Mouse (Mus musculus) kidney, postnatal 0 days (tissue): ENCODE data around the gene Cmas. TPM values are rescaled to one million over a fixed set of nuclear protein-coding genes. Genes with fewer than 3 reads are reported as not detected.
A peak's percentile ranks its signal among the peaks of the same experiment; 100 is the strongest.

Experiments
- ATAC-seq: fragments of 200-750 bp; cut with Nextera tagmentation; replicated peaks from 2 replicates; pipeline ENCODE4 v1.8.0; 2017; ENCODE audit warnings: low read depth, moderate number of reproducible peaks, moderate TSS enrichment, moderate library complexity; ENCODE audit not compliant: low FRiP score
- DNase-seq: peaks from one replicate; pipeline ENCODE4 v3.0.0-alpha.2; 2016; ENCODE audit warnings: low spot score
- H3K27ac ChIP-seq: fragments of 300-500 bp; sonication (generic); 2 replicates; pipeline ENCODE4 v1.5.1; 2014; ENCODE audit warnings: mild to moderate bottlenecking
- H3K27me3 ChIP-seq: fragments of 300-500 bp; sonication (generic); 2 replicates; pipeline ENCODE4 v1.6.1; 2014; ENCODE audit warnings: low read length, mixed read lengths; ENCODE audit not compliant: insufficient read depth
- H3K36me3 ChIP-seq: fragments of 300-500 bp; sonication (generic); 2 replicates; pipeline ENCODE4 v1.6.1; 2014; ENCODE audit warnings: low read length, mixed read lengths; ENCODE audit not compliant: insufficient read depth
- H3K4me1 ChIP-seq: fragments of 300-500 bp; sonication (generic); replicated peaks from 2 replicates; pipeline ENCODE4 v1.6.1; 2014; ENCODE audit warnings: antibody characterized with exemption, low read length, mixed read lengths; ENCODE audit not compliant: insufficient read depth
- H3K4me2 ChIP-seq: fragments of 300-500 bp; sonication (generic); 2 replicates; pipeline ENCODE4 v1.6.1; 2014; ENCODE audit warnings: mild to moderate bottlenecking, low read length, moderate library complexity, mixed read lengths
- H3K4me3 ChIP-seq: fragments of 300-500 bp; sonication (generic); replicated peaks from 2 replicates; pipeline ENCODE4 v1.5.1; 2014; ENCODE audit warnings: low read depth, low read length
- H3K9ac ChIP-seq: fragments of 300-500 bp; sonication (generic); 2 replicates; pipeline ENCODE4 v1.6.1; 2014; ENCODE audit warnings: low read depth, low read length
- H3K9me3 ChIP-seq: fragments of 300-500 bp; sonication (generic); replicated peaks from 2 replicates; pipeline ENCODE4 v1.6.1; 2016; ENCODE audit warnings: low read length, inconsistent platforms, mixed read lengths
- CTCF ChIP-seq: IDR thresholded peaks from 2 replicates; pipeline ENCODE4 v1.5.1; 2016; ENCODE audit warnings: antibody characterized with exemption, low read depth, mild to moderate bottlenecking, moderate library complexity
- WGBS: fragments of 180-500 bp; shearing (Covaris S2); extraction: QIAGEN DNeasy Blood & Tissue Kit; methylation state at CpG from one replicate; pipeline ENCODE4 v1.1.7; 2014; 5-methylcytosine and 5-hydroxymethylcytosine counted together
- polyA plus RNA-seq: library from polyadenylated mRNA; unstranded; fragments of >200 nt; fragmentation: Nextera tagmentation; extraction: Ambion mirVana; gene quantifications from 2 replicates; pipeline ENCODE4 v1.2.1, GENCODE M21; 2015

Cmas gene
- polyA plus RNA-seq, 1 experiment from 2014 or later: 63.2 TPM

- WGBS: 73% methylated on average over 15 of the region's 15 CpGs
- Histone ChIP-seq H3K27ac (no peak overlapping the region), H3K4me2 (no peak overlapping the region), H3K4me1 (no peaks in the 10 kb centered on the region), H3K9ac (no peak overlapping the region), H3K4me3 (no peak overlapping the region), H3K9me3 (no peaks in the 10 kb centered on the region), H3K27me3 (no peaks in the 10 kb centered on the region), H3K36me3 (no peaks in the 10 kb centered on the region)
- DNase-seq (no peak), ATAC-seq (no peak)
- TF ChIP-seq CTCF: no peak
Measured at GRCm38 (mm10) chr6:142795655-142796441, 39.4 kb downstream of the Cmas start.

- ATAC-seq (no peak), DNase-seq (no peak)
- Histone ChIP-seq H3K9ac (no peak overlapping the region), H3K36me3 (no peaks in the 10 kb centered on the region), H3K4me1 (0 out of 2 replicates have a peak, but pooled peaks cover 3% of the 10 kb centered on the region), H3K9me3 (no peaks in the 10 kb centered on the region), H3K27me3 (no peaks in the 10 kb centered on the region), H3K27ac (no peak overlapping the region), H3K4me2 (no peak overlapping the region), H3K4me3 (no peak overlapping the region)
- no peak for TF ChIP-seq CTCF
- WGBS: 82% methylated on average over 1 of the region's 1 CpGs
Measured at GRCm38 (mm10) chr6:142797996-142798395, 41.5 kb downstream of the Cmas start.

GRCm38 (mm10) chr6:142798837-142799236, 42.4 kb downstream of the Cmas start:
- H3K4me3 ChIP-seq: no peak overlapping the region
- 86% methylated on average over 9 of the region's 9 CpGs for WGBS
- no peaks in the 10 kb centered on the region for H3K9me3 ChIP-seq
- no peaks in the 10 kb centered on the region for H3K36me3 ChIP-seq
- no peak for ATAC-seq
- H3K4me2 ChIP-seq: no peak overlapping the region
- H3K9ac ChIP-seq: no peak overlapping the region
- no peak overlapping the region for H3K27ac ChIP-seq
- H3K27me3 ChIP-seq: no peaks in the 10 kb centered on the region
- H3K4me1 ChIP-seq: 0 out of 2 replicates have a peak, but pooled peaks cover 3% of the 10 kb centered on the region
- no peak for DNase-seq
- no peak for TF ChIP-seq CTCF

GRCm38 (mm10) chr6:142799704-142800374, 43.4 kb downstream of the Cmas start:
- no peaks in the 10 kb centered on the region for H3K36me3 ChIP-seq
- H3K27ac ChIP-seq: no peak overlapping the region
- no peak overlapping the region for H3K4me3 ChIP-seq
- DNase-seq (no peak), ATAC-seq (no peak)
- no peak for TF ChIP-seq CTCF
- H3K9me3 ChIP-seq: no peaks in the 10 kb centered on the region
- 0 out of 2 replicates have a peak, but pooled peaks cover 3% of the 10 kb centered on the region for H3K4me1 ChIP-seq
- H3K27me3 ChIP-seq: no peaks in the 10 kb centered on the region
- WGBS: 68% methylated on average over 7 of the region's 7 CpGs
- H3K4me2 ChIP-seq: no peak overlapping the region
- H3K9ac ChIP-seq: no peak overlapping the region

GRCm38 (mm10) chr6:142801687-142802086, 45.2 kb downstream of the Cmas start:
- ATAC-seq (no peak), DNase-seq (no peak)
- Histone ChIP-seq H3K4me1 (0 out of 2 replicates have a peak, but pooled peaks cover 3% of the 10 kb centered on the region), H3K27me3 (no peaks in the 10 kb centered on the region), H3K4me2 (no peak overlapping the region), H3K27ac (no peak overlapping the region), H3K9me3 (no peaks in the 10 kb centered on the region), H3K4me3 (no peak overlapping the region), H3K36me3 (no peaks in the 10 kb centered on the region), H3K9ac (no peak overlapping the region)
- no peak for TF ChIP-seq CTCF
- WGBS: 65% methylated on average over 5 of the region's 5 CpGs

- WGBS: 25% methylated on average over 11 of the region's 11 CpGs
- peak; percentile 78 for ATAC-seq
- Histone ChIP-seq H3K36me3 (no peaks in the 10 kb centered on the region), H3K9me3 (no peaks in the 10 kb centered on the region), H3K27me3 (no peaks in the 10 kb centered on the region), H3K4me2 (no peak overlapping the region), H3K27ac (no peak overlapping the region), H3K9ac (no peak overlapping the region), H3K4me3 (no peak overlapping the region), H3K4me1 (0 out of 2 replicates have a peak, but pooled peaks cover 3% of the 10 kb centered on the region)
- TF ChIP-seq CTCF: no peak
- peak; percentile 77 for DNase-seq
Measured at GRCm38 (mm10) chr6:142802617-142803525, 46.4 kb downstream of the Cmas start.
